Mouse (Mus musculus): ENCODE results near the gene Ppia.

DNA sequence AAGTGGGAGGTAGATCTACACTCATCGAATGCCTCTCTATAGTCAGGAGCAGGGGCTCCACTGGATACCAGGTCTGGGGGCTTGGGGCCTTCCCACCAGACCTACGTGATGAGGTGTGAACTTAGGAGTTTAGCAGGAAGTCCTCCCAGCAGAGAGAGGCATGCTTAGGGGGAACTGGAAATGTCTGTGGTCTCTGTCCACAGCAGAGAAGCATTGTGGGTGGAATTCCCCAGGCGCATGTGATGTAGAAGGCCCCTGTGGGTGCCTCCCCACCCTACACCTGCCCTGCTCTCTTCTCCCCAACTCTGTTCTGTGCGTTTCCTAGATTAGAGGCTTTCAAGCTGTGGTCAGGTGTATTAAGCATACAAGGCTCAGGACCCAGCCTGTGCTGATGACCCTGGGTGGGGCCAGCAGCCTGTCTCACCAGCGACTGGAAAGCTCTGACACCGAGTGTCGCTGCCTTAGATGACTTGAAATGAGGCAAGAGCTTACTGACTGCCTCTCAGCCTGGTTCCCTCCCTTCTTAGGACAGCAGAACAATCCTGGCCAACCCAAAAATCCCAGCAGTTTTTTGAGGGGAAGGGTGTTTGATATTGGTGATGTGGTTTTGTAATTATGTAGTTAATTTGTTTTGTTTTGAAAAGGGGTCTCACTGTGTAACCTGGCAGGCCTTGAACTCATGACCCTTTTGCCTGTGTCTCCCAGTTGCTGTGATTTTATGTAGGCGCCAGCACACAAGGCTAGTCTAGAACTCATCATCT is 23.5 kb upstream of the Ppia start:
- TF ChIP-seq POLR2A (IDR thresholded peaks at IDR 0.05; ENCODE audit: insufficient read depth, low read depth, low read length): no peak
- no peak for TF ChIP-seq EP300 (IDR thresholded peaks at IDR 0.05; ENCODE audit: insufficient read depth, low read depth, low read length)
- no peak for TF ChIP-seq CTCF (IDR thresholded peaks at IDR 0.05)
